Mouse (Mus musculus): ENCODE data around the gene Arhgef18. TPM values are rescaled to one million over a fixed set of nuclear protein-coding genes. Genes with fewer than 3 reads are reported as not detected.

The Arhgef18 gene
- polyA plus RNA-seq, 1 experiment from 2014 or later: 13.2 TPM

GRCm38 (mm10) chr8:3451992-3452391 lies 59.2 kb downstream of the Arhgef18 start:
- DNase-seq (no peak), ATAC-seq (ENCODE audit: low FRiP score, low TSS enrichment) (no peak)
- no peak overlapping the region for H3K9ac ChIP-seq (replicated peaks; ENCODE audit: low read length)
- no peak overlapping the region for H3K4me2 ChIP-seq (ENCODE audit: low read length)
- H3K4me1 ChIP-seq (ENCODE audit: control insufficient read depth, insufficient read depth, low read length): no peaks in the 10 kb centered on the region
- WGBS: 96% methylated on average over 25 of the region's 25 CpGs
- no peak overlapping the region for H3K4me3 ChIP-seq (replicated peaks; ENCODE audit: low read depth, low read length)
- H3K9me3 ChIP-seq (ENCODE audit: control insufficient read depth, low read length): no peaks in the 10 kb centered on the region
- no peak overlapping the region for H3K27ac ChIP-seq (replicated peaks; ENCODE audit: low read depth, low read length)
- no peaks in the 10 kb centered on the region for H3K27me3 ChIP-seq (ENCODE audit: control insufficient read depth, insufficient read depth, low read length)
- H3K36me3 ChIP-seq (ENCODE audit: control insufficient read depth, insufficient read depth, low read length): peaks cover 83% of the 10 kb centered on the region

DNA sequence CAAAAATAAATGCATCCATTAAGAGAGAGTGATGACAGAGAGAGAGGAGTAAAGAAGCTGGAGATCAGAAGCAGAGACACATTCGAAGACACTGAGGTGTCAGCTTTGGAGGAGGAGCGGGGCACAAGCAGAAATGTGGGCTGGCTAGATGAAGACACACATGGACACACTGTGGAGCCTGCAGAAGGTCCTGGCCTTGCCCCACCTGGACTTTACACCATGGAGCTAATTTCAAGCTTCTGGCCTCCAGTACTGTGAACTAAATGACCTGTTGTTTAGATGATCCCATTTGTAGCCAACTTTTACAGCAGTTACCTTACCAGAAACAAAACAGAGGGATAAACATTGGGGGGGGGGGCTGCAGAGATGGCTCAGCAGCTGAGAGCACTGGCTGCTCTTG lies 70.4 kb downstream of the Arhgef18 start:
- H3K36me3 ChIP-seq (ENCODE audit: control insufficient read depth, insufficient read depth, low read length): peaks cover 8% of the 10 kb centered on the region; the same call in 1 of the 2 replicates
- ATAC-seq (ENCODE audit: low FRiP score, low TSS enrichment) (no peak), DNase-seq (no peak)
- H3K9ac ChIP-seq (replicated peaks; ENCODE audit: low read length): no peak overlapping the region
- H3K4me3 ChIP-seq (replicated peaks; ENCODE audit: low read depth, low read length): no peak overlapping the region
- H3K9me3 ChIP-seq (ENCODE audit: control insufficient read depth, low read length): no peaks in the 10 kb centered on the region
- no peak overlapping the region for H3K27ac ChIP-seq (replicated peaks; ENCODE audit: low read depth, low read length)
- H3K27me3 ChIP-seq (ENCODE audit: control insufficient read depth, insufficient read depth, low read length): no peaks in the 10 kb centered on the region
- no peak overlapping the region for H3K4me2 ChIP-seq (ENCODE audit: low read length)
- H3K4me1 ChIP-seq (ENCODE audit: control insufficient read depth, insufficient read depth, low read length): peaks cover 3% of the 10 kb centered on the region
- 87% methylated on average over 2 of the region's 2 CpGs for WGBS

DNA sequence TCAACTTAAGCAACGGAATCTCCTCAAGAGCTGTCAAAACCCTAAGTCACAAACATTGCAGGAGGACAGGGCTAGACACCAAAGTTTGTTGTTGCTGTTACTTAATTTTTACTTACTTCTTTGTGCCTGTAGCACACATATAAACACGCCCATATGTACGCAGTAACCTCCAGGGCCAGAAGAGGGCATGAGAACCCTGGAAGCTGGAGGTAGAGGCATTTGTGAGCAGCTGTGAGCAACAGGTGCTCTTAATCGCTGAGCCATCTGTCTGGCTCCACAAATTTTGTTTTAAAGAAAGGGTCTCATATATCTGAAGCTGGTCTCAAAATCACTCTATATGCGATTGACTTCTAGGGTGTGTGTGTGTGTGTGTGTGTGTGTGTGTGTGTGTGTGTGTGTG lies 71.5 kb downstream of the Arhgef18 start:
- ATAC-seq (ENCODE audit: low FRiP score, low TSS enrichment) (no peak), DNase-seq (peak; percentile 58)
- Histone ChIP-seq H3K9me3 (ENCODE audit: control insufficient read depth, low read length) (no peaks in the 10 kb centered on the region), H3K27ac (replicated peaks; ENCODE audit: low read depth, low read length) (no peak overlapping the region), H3K4me1 (ENCODE audit: control insufficient read depth, insufficient read depth, low read length) (peaks cover 4% of the 10 kb centered on the region), H3K4me3 (replicated peaks; ENCODE audit: low read depth, low read length) (no peak overlapping the region), H3K27me3 (ENCODE audit: control insufficient read depth, insufficient read depth, low read length) (no peaks in the 10 kb centered on the region), H3K4me2 (ENCODE audit: low read length) (no peak overlapping the region), H3K9ac (replicated peaks; ENCODE audit: low read length) (no peak overlapping the region), H3K36me3 (ENCODE audit: control insufficient read depth, insufficient read depth, low read length) (0 out of 2 replicates have a peak, but pooled peaks cover 3% of the 10 kb centered on the region)
- 54% methylated on average over 5 of the region's 5 CpGs for WGBS

GRCm38 (mm10) chr8:3467006-3467885 lies 74.4 kb downstream of the Arhgef18 start, which contains the start of gene Pex11g:
TSS of gene Pex11g (minus strand) at chr8:3467680.
- ATAC-seq (ENCODE audit: low FRiP score, low TSS enrichment) (peak; percentile 93), DNase-seq (peak; percentile 99)
- Histone ChIP-seq H3K4me1 (ENCODE audit: control insufficient read depth, insufficient read depth, low read length) (peaks cover 4% of the 10 kb centered on the region), H3K27ac (replicated peaks; ENCODE audit: low read depth, low read length) (peak within 1 kb of the TSS; percentile 90), H3K27me3 (ENCODE audit: control insufficient read depth, insufficient read depth, low read length) (no peaks in the 10 kb centered on the region), H3K4me3 (replicated peaks; ENCODE audit: low read depth, low read length) (peak within 1 kb of the TSS; percentile 43), H3K36me3 (ENCODE audit: control insufficient read depth, insufficient read depth, low read length) (no peaks in the 10 kb centered on the region), H3K9me3 (ENCODE audit: control insufficient read depth, low read length) (no peaks in the 10 kb centered on the region), H3K4me2 (ENCODE audit: low read length) (peak within 1 kb of the TSS; percentile 68), H3K9ac (replicated peaks; ENCODE audit: low read length) (peak within 1 kb of the TSS; percentile 62)
- 7% methylated on average over 32 of the region's 32 CpGs for WGBS

GRCm38 (mm10) chr8:3467886-3468545 lies 75.2 kb downstream of the Arhgef18 start:
- 46% methylated on average over 9 of the region's 9 CpGs for WGBS
- Histone ChIP-seq H3K27me3 (ENCODE audit: control insufficient read depth, insufficient read depth, low read length) (no peaks in the 10 kb centered on the region), H3K4me3 (replicated peaks; ENCODE audit: low read depth, low read length) (peak overlapping the region; percentile 43), H3K4me2 (ENCODE audit: low read length) (peak overlapping the region; percentile 68), H3K9me3 (ENCODE audit: control insufficient read depth, low read length) (no peaks in the 10 kb centered on the region), H3K4me1 (ENCODE audit: control insufficient read depth, insufficient read depth, low read length) (peaks cover 4% of the 10 kb centered on the region), H3K9ac (replicated peaks; ENCODE audit: low read length) (peak overlapping the region; percentile 62; the same call in 1 of the 2 replicates), H3K27ac (replicated peaks; ENCODE audit: low read depth, low read length) (peak overlapping the region; percentile 90), H3K36me3 (ENCODE audit: control insufficient read depth, insufficient read depth, low read length) (no peaks in the 10 kb centered on the region)
- DNase-seq (peak; percentile 43), ATAC-seq (ENCODE audit: low FRiP score, low TSS enrichment) (peak; percentile 1; the same call in 1 of the 2 replicates)

- ATAC-seq (ENCODE audit: low FRiP score, low TSS enrichment) (no peak), DNase-seq (no peak)
- 90% methylated on average over 1 of the region's 1 CpGs for WGBS
- no peaks in the 10 kb centered on the region for H3K27me3 ChIP-seq (ENCODE audit: control insufficient read depth, insufficient read depth, low read length)
- H3K36me3 ChIP-seq (ENCODE audit: control insufficient read depth, insufficient read depth, low read length): no peaks in the 10 kb centered on the region
- H3K9me3 ChIP-seq (ENCODE audit: control insufficient read depth, low read length): no peaks in the 10 kb centered on the region
- H3K9ac ChIP-seq (replicated peaks; ENCODE audit: low read length): no peak overlapping the region
- no peak overlapping the region for H3K4me3 ChIP-seq (replicated peaks; ENCODE audit: low read depth, low read length)
- no peak overlapping the region for H3K27ac ChIP-seq (replicated peaks; ENCODE audit: low read depth, low read length)
- H3K4me1 ChIP-seq (ENCODE audit: control insufficient read depth, insufficient read depth, low read length): peaks cover 4% of the 10 kb centered on the region
- H3K4me2 ChIP-seq (ENCODE audit: low read length): no peak overlapping the region
These were observed 76.0 kb downstream of the Arhgef18 start for GRCm38 (mm10) chr8:3468838-3469237.

- ATAC-seq (ENCODE audit: low FRiP score, low TSS enrichment) (no peak), DNase-seq (no peak)
- Histone ChIP-seq H3K27me3 (ENCODE audit: control insufficient read depth, insufficient read depth, low read length) (no peaks in the 10 kb centered on the region), H3K36me3 (ENCODE audit: control insufficient read depth, insufficient read depth, low read length) (no peaks in the 10 kb centered on the region), H3K4me3 (replicated peaks; ENCODE audit: low read depth, low read length) (no peak within 1 kb of the TSS), H3K4me2 (ENCODE audit: low read length) (no peak within 1 kb of the TSS), H3K27ac (replicated peaks; ENCODE audit: low read depth, low read length) (no peak within 1 kb of the TSS), H3K9ac (replicated peaks; ENCODE audit: low read length) (no peak within 1 kb of the TSS), H3K4me1 (ENCODE audit: control insufficient read depth, insufficient read depth, low read length) (peaks cover 4% of the 10 kb centered on the region), H3K9me3 (ENCODE audit: control insufficient read depth, low read length) (no peaks in the 10 kb centered on the region)
These were observed 77.8 kb downstream of the Arhgef18 start, which contains the start of gene Tex45 for GRCm38 (mm10) chr8:3470562-3470961. TSS of gene Tex45 (plus strand) at chr8:3470862.

DNA sequence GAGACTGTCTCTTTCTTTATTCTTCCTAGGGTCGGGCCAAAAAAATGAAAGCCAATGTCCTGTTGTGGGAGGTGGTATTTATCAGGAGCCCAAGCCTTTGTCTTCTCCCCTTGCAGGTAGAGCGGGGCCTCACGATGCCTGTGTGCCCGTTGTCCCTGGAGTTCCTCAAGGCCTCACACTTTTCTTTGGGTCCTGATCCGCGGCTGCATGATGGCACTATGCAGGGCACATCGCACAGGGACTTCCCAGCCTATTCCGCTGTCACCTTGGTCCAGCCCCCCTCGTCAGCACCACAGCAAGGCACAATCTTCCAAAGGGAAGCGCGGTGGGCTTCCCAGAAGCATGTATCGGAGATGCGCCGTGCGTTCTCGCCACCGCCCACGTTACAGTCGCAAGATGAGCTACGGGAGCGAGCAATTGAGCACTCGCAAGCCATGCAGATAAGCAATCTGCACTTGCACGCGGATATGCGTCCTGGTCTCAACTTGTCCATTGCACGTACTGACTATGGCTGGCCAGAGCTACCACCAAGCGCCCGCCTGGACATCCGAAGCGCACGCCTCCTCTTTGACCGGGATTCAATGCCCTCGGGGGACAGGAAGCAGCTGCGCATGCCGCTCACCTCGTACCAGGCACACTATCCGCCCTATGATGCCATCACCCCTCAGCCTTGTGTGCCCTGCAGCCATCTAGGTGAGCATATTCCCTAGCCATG lies 83.1 kb downstream of the Arhgef18 start:
- Histone ChIP-seq H3K27me3 (ENCODE audit: control insufficient read depth, insufficient read depth, low read length) (0 out of 2 replicates have a peak, but pooled peaks cover 2% of the 10 kb centered on the region), H3K4me1 (ENCODE audit: control insufficient read depth, insufficient read depth, low read length) (no peaks in the 10 kb centered on the region; the same call in 1 of the 2 replicates), H3K27ac (replicated peaks; ENCODE audit: low read depth, low read length) (no peak overlapping the region), H3K9me3 (ENCODE audit: control insufficient read depth, low read length) (no peaks in the 10 kb centered on the region), H3K4me2 (ENCODE audit: low read length) (peak overlapping the region; percentile 51), H3K36me3 (ENCODE audit: control insufficient read depth, insufficient read depth, low read length) (no peaks in the 10 kb centered on the region), H3K4me3 (replicated peaks; ENCODE audit: low read depth, low read length) (peak overlapping the region; percentile 35), H3K9ac (replicated peaks; ENCODE audit: low read length) (peak overlapping the region; percentile 47)
- DNase-seq (peak; percentile 62), ATAC-seq (ENCODE audit: low FRiP score, low TSS enrichment) (peak; percentile 43; the same call in 1 of the 2 replicates)
- 23% methylated on average over 37 of the region's 37 CpGs for WGBS

All from midbrain, embryonic 14.5 days (tissue).